Mouse (Mus musculus) intestine, embryonic 15.5 days (tissue): Measurements from ENCODE around the gene Rnpepl1. TPM values are rescaled to one million over a fixed set of nuclear protein-coding genes. Genes with fewer than 3 reads are reported as not detected.
A peak's percentile ranks its signal among the peaks of the same experiment; 100 is the strongest.

Experiments
- ATAC-seq: fragments of 200-750 bp; cut with Nextera tagmentation; 2 replicates; pipeline ENCODE4 v1.8.0; 2017; ENCODE audit warnings: moderate TSS enrichment, moderate library complexity
- H3K27ac ChIP-seq: fragments of 300-500 bp; sonication (generic); 2 replicates; pipeline ENCODE4 v1.5.1; 2015; ENCODE audit warnings: mild to moderate bottlenecking, inconsistent platforms
- H3K27me3 ChIP-seq: fragments of 300-500 bp; sonication (generic); replicated peaks from 2 replicates; pipeline ENCODE4 v1.6.1; 2015; ENCODE audit warnings: inconsistent platforms
- H3K36me3 ChIP-seq: fragments of 300-500 bp; sonication (generic); 2 replicates; pipeline ENCODE4 v1.6.1; 2015; ENCODE audit warnings: inconsistent platforms
- H3K4me1 ChIP-seq: fragments of 300-500 bp; sonication (generic); replicated peaks from 2 replicates; pipeline ENCODE4 v1.6.1; 2015; ENCODE audit warnings: inconsistent platforms
- H3K4me2 ChIP-seq: fragments of 300-500 bp; sonication (generic); replicated peaks from 2 replicates; pipeline ENCODE4 v1.6.1; 2015; ENCODE audit warnings: mild to moderate bottlenecking, inconsistent platforms
- H3K4me3 ChIP-seq: fragments of 300-500 bp; sonication (generic); replicated peaks from 2 replicates; pipeline ENCODE4 v1.5.1; 2015; ENCODE audit warnings: inconsistent platforms
- H3K9ac ChIP-seq: fragments of 300-500 bp; sonication (generic); 2 replicates; pipeline ENCODE4 v1.6.1; 2015; ENCODE audit warnings: inconsistent platforms
- H3K9me3 ChIP-seq: fragments of 300-500 bp; sonication (generic); 2 replicates; pipeline ENCODE4 v1.6.1; 2016; ENCODE audit warnings: inconsistent platforms
- WGBS: fragments of 180-500 bp; shearing (Covaris S2); methylation state at CpG from one replicate; pipeline ENCODE4 v1.1.7; 2015; 5-methylcytosine and 5-hydroxymethylcytosine counted together
- polyA plus RNA-seq: library from polyadenylated mRNA; unstranded; fragments of >200 nt; fragmentation: Nextera tagmentation; extraction: Ambion mirVana; gene quantifications from 2 replicates; pipeline ENCODE4 v1.2.1, GENCODE M21; 2015

The Rnpepl1 gene
- 40.6 and 56.1 TPM in 2 replicates for polyA plus RNA-seq

GRCm38 (mm10) chr1:92910239-92910885 is at the start of gene Rnpepl1:
Gene Rnpepl1, plus strand, starts transcription at chr1:92910783.
- H3K9me3 ChIP-seq = no peaks in the 10 kb centered on the region
- under 1% methylated on average over 34 of the region's 57 CpGs for WGBS

GRCm38 (mm10) chr1:92861503-92861902 is 49.1 kb upstream of the Rnpepl1 start:
- no peak for ATAC-seq
- H3K27me3 ChIP-seq = no peaks in the 10 kb centered on the region
- H3K9me3 ChIP-seq = no peaks in the 10 kb centered on the region
- H3K27ac ChIP-seq = no peak overlapping the region
- no peaks in the 10 kb centered on the region for H3K36me3 ChIP-seq
- WGBS = 72% methylated on average over 6 of the region's 6 CpGs
- H3K4me2 ChIP-seq = no peak overlapping the region
- no peaks in the 10 kb centered on the region for H3K4me1 ChIP-seq
- H3K9ac ChIP-seq = no peak overlapping the region
- no peak overlapping the region for H3K4me3 ChIP-seq

More at GRCm38 (mm10) chr1:92910239-92910885, at the start of gene Rnpepl1:
- Histone ChIP-seq H3K4me1 (peaks cover 32% of the 10 kb centered on the region), H3K36me3 (peaks cover 5% of the 10 kb centered on the region; the same call in 1 of the 2 replicates), H3K27me3 (no peaks in the 10 kb centered on the region), H3K4me2 (peak within 1 kb of the TSS; percentile 89), H3K4me3 (peak within 1 kb of the TSS; percentile 76), H3K27ac (peak within 1 kb of the TSS; percentile 91), H3K9ac (peak within 1 kb of the TSS; percentile 89)
- ATAC-seq = peak; percentile 75

GRCm38 (mm10) chr1:92863268-92863667 is 47.3 kb upstream of the Rnpepl1 start:
- Histone ChIP-seq H3K27ac (no peak overlapping the region), H3K36me3 (no peaks in the 10 kb centered on the region), H3K4me1 (no peaks in the 10 kb centered on the region), H3K9me3 (no peaks in the 10 kb centered on the region), H3K27me3 (no peaks in the 10 kb centered on the region), H3K9ac (no peak overlapping the region), H3K4me3 (no peak overlapping the region), H3K4me2 (no peak overlapping the region)
- WGBS = 82% methylated on average over 4 of the region's 4 CpGs
- ATAC-seq = no peak

- no peak overlapping the region for H3K4me2 ChIP-seq
- H3K4me3 ChIP-seq = no peak overlapping the region
- no peaks in the 10 kb centered on the region for H3K36me3 ChIP-seq
- WGBS = 72% methylated on average over 2 of the region's 2 CpGs
- ATAC-seq = no peak
- no peak overlapping the region for H3K27ac ChIP-seq
- no peaks in the 10 kb centered on the region for H3K4me1 ChIP-seq
- no peaks in the 10 kb centered on the region for H3K9me3 ChIP-seq
- H3K9ac ChIP-seq = no peak overlapping the region
- H3K27me3 ChIP-seq = no peaks in the 10 kb centered on the region
Observed at GRCm38 (mm10) chr1:92866170-92866569, 44.4 kb upstream of the Rnpepl1 start.

- Histone ChIP-seq H3K36me3 (no peaks in the 10 kb centered on the region), H3K27ac (no peak overlapping the region), H3K9me3 (no peaks in the 10 kb centered on the region), H3K4me1 (no peaks in the 10 kb centered on the region), H3K27me3 (no peaks in the 10 kb centered on the region), H3K4me2 (no peak overlapping the region), H3K4me3 (no peak overlapping the region), H3K9ac (no peak overlapping the region)
- no peak for ATAC-seq
- 86% methylated on average over 2 of the region's 2 CpGs for WGBS
Observed at GRCm38 (mm10) chr1:92869985-92870384, 40.6 kb upstream of the Rnpepl1 start.

GRCm38 (mm10) chr1:92872666-92873065 is 37.9 kb upstream of the Rnpepl1 start:
- Histone ChIP-seq H3K9ac (no peak overlapping the region), H3K4me3 (no peak overlapping the region), H3K27me3 (no peaks in the 10 kb centered on the region), H3K4me1 (no peaks in the 10 kb centered on the region), H3K9me3 (no peaks in the 10 kb centered on the region), H3K27ac (no peak overlapping the region), H3K4me2 (no peak overlapping the region), H3K36me3 (no peaks in the 10 kb centered on the region)
- no peak for ATAC-seq
- 79% methylated on average over 7 of the region's 7 CpGs for WGBS

- H3K9me3 ChIP-seq = no peaks in the 10 kb centered on the region
- no peaks in the 10 kb centered on the region for H3K27me3 ChIP-seq
- H3K27ac ChIP-seq = no peak overlapping the region
- ATAC-seq = no peak
- no peaks in the 10 kb centered on the region for H3K36me3 ChIP-seq
- no peaks in the 10 kb centered on the region for H3K4me1 ChIP-seq
- H3K4me2 ChIP-seq = no peak overlapping the region
- H3K4me3 ChIP-seq = no peak overlapping the region
- WGBS = 69% methylated on average over 3 of the region's 3 CpGs
- no peak overlapping the region for H3K9ac ChIP-seq
Observed at GRCm38 (mm10) chr1:92874011-92874410, 36.6 kb upstream of the Rnpepl1 start.

GRCm38 (mm10) chr1:92875360-92876111 is 35.0 kb upstream of the Rnpepl1 start:
- Histone ChIP-seq H3K27ac (no peak overlapping the region), H3K36me3 (no peaks in the 10 kb centered on the region), H3K4me1 (no peaks in the 10 kb centered on the region), H3K27me3 (no peaks in the 10 kb centered on the region), H3K9ac (no peak overlapping the region), H3K9me3 (no peaks in the 10 kb centered on the region), H3K4me3 (no peak overlapping the region), H3K4me2 (no peak overlapping the region)
- WGBS = 83% methylated on average over 8 of the region's 8 CpGs
- ATAC-seq = no peak

GRCm38 (mm10) chr1:92877431-92877978 is 33.1 kb upstream of the Rnpepl1 start:
- ATAC-seq = no peak
- Histone ChIP-seq H3K27ac (no peak overlapping the region), H3K27me3 (no peaks in the 10 kb centered on the region), H3K36me3 (no peaks in the 10 kb centered on the region), H3K9ac (no peak overlapping the region), H3K4me1 (no peaks in the 10 kb centered on the region), H3K4me2 (no peak overlapping the region), H3K9me3 (no peaks in the 10 kb centered on the region), H3K4me3 (no peak overlapping the region)
- WGBS = 69% methylated on average over 12 of the region's 12 CpGs

GRCm38 (mm10) chr1:92878066-92878741 is 32.4 kb upstream of the Rnpepl1 start:
- no peaks in the 10 kb centered on the region for H3K9me3 ChIP-seq
- no peaks in the 10 kb centered on the region for H3K4me1 ChIP-seq
- H3K4me2 ChIP-seq = no peak overlapping the region
- ATAC-seq = no peak
- H3K4me3 ChIP-seq = no peak overlapping the region
- no peak overlapping the region for H3K9ac ChIP-seq
- H3K36me3 ChIP-seq = no peaks in the 10 kb centered on the region
- H3K27me3 ChIP-seq = no peaks in the 10 kb centered on the region
- WGBS = 77% methylated on average over 13 of the region's 13 CpGs
- no peak overlapping the region for H3K27ac ChIP-seq

- no peak overlapping the region for H3K9ac ChIP-seq
- ATAC-seq = no peak
- WGBS = 89% methylated on average over 12 of the region's 12 CpGs
Observed at GRCm38 (mm10) chr1:92879266-92879665, 31.3 kb upstream of the Rnpepl1 start.

GRCm38 (mm10) chr1:92880101-92880500 is 30.5 kb upstream of the Rnpepl1 start:
- ATAC-seq = no peak
- Histone ChIP-seq H3K27me3 (no peaks in the 10 kb centered on the region), H3K4me3 (no peak overlapping the region), H3K27ac (no peak overlapping the region), H3K36me3 (no peaks in the 10 kb centered on the region), H3K4me2 (no peak overlapping the region), H3K9me3 (no peaks in the 10 kb centered on the region), H3K9ac (no peak overlapping the region), H3K4me1 (no peaks in the 10 kb centered on the region)
- WGBS = 72% methylated on average over 5 of the region's 5 CpGs

More at GRCm38 (mm10) chr1:92879266-92879665, 31.3 kb upstream of the Rnpepl1 start:
- H3K4me3 ChIP-seq = no peak overlapping the region
- H3K36me3 ChIP-seq = no peaks in the 10 kb centered on the region
- H3K4me2 ChIP-seq = no peak overlapping the region
- H3K9me3 ChIP-seq = no peaks in the 10 kb centered on the region
- H3K4me1 ChIP-seq = no peaks in the 10 kb centered on the region
- H3K27ac ChIP-seq = no peak overlapping the region
- H3K27me3 ChIP-seq = no peaks in the 10 kb centered on the region
